Mouse (Mus musculus) cortical plate, adult 2 months (tissue): ENCODE data around the gene Fbxw4.

Experiments used
- CTCF ChIP-seq: fragments of 200-500 bp; IDR thresholded peaks from 2 replicates; pipeline ENCODE4 v1.5.1; 2011; ENCODE audit warnings: mild to moderate bottlenecking, control low read depth, low read length; ENCODE audit not compliant: insufficient read depth; ENCODE audit errors: extremely low read depth
- POLR2A ChIP-seq: fragments of 200-500 bp; IDR thresholded peaks from 2 replicates; pipeline ENCODE4 v1.6.1; 2011; ENCODE audit warnings: mild to moderate bottlenecking, low read length, control low read depth; ENCODE audit not compliant: insufficient read depth; ENCODE audit errors: extremely low read depth

DNA sequence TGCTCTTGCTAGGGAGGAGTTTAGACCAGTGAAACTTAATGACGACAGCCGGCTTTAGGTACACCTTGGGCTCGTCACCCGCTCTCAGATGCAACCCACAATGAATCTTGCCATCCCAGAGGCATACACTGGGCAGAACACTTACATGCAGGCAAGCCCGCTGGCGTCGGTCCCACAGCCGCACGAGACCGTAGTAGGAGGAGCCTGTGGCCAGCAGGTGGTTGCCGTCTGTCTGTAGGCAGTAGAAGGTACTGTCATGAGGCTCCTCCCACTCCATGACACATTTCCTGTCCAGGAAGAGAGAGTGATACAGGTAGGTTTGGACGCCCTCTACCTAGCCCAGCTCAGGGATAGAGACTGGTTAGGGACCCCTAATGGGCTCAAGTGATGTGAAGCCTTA lies 81.1 kb downstream of the Fbxw4 start:
- TF ChIP-seq POLR2A (no peak), CTCF (no peak)
